Mouse (Mus musculus) kidney, adult 9 months (tissue): Measurements from ENCODE around the gene Cspg5.

Experiments used
- DNase-seq: peaks from one replicate; pipeline ENCODE4 v3.0.0; 2022

Gene Cspg5

GRCm38 (mm10) chr9:110243221-110243833 lies at the start of gene Cspg5:
Gene Cspg5 (plus strand): TSS chr9:110243783.
- no peak for DNase-seq

GRCm38 (mm10) chr9:110199870-110200269 lies 43.7 kb upstream of the Cspg5 start:
- DNase-seq = no peak

GRCm38 (mm10) chr9:110205526-110206404 lies 37.8 kb upstream of the Cspg5 start:
- DNase-seq = no peak

- no peak for DNase-seq
These were observed 37.1 kb upstream of the Cspg5 start for GRCm38 (mm10) chr9:110206437-110206836.

GRCm38 (mm10) chr9:110208265-110208664 lies 35.3 kb upstream of the Cspg5 start:
- no peak for DNase-seq

- no peak for DNase-seq
These were observed 34.6 kb upstream of the Cspg5 start for GRCm38 (mm10) chr9:110208967-110209366.

- no peak for DNase-seq
These were observed 19.3 kb upstream of the Cspg5 start for GRCm38 (mm10) chr9:110224273-110224672.

- DNase-seq = no peak
These were observed 17.4 kb upstream of the Cspg5 start for GRCm38 (mm10) chr9:110226191-110226590.

GRCm38 (mm10) chr9:110228671-110229070 lies 14.9 kb upstream of the Cspg5 start:
- no peak for DNase-seq

- no peak for DNase-seq
These were observed 14.5 kb upstream of the Cspg5 start for GRCm38 (mm10) chr9:110229112-110229511.

GRCm38 (mm10) chr9:110229566-110230248 lies 13.9 kb upstream of the Cspg5 start:
- no peak for DNase-seq

- DNase-seq = no peak
These were observed 13.1 kb upstream of the Cspg5 start for GRCm38 (mm10) chr9:110230395-110231071.

- no peak for DNase-seq
These were observed 8.6 kb upstream of the Cspg5 start for GRCm38 (mm10) chr9:110234962-110235361.

- no peak for DNase-seq
These were observed 945 bp downstream of the Cspg5 start for GRCm38 (mm10) chr9:110244567-110244888.

- DNase-seq = no peak
These were observed 1.5 kb downstream of the Cspg5 start for GRCm38 (mm10) chr9:110244889-110245589.

- DNase-seq = peak; percentile 25
These were observed 2.2 kb downstream of the Cspg5 start for GRCm38 (mm10) chr9:110245590-110246320.

GRCm38 (mm10) chr9:110246321-110246640 lies 2.7 kb downstream of the Cspg5 start:
- DNase-seq = no peak

GRCm38 (mm10) chr9:110247049-110247448 lies 3.5 kb downstream of the Cspg5 start:
- no peak for DNase-seq

- DNase-seq = no peak
These were observed 5.3 kb downstream of the Cspg5 start for GRCm38 (mm10) chr9:110248861-110249260.

- DNase-seq = no peak
These were observed 6.4 kb downstream of the Cspg5 start for GRCm38 (mm10) chr9:110249823-110250543.

- no peak for DNase-seq
These were observed 7.2 kb downstream of the Cspg5 start for GRCm38 (mm10) chr9:110250776-110251175.
